Mouse (Mus musculus): ENCODE data around the gene Rassf10. TPM values are rescaled to one million over a fixed set of nuclear protein-coding genes. Genes with fewer than 3 reads are reported as not detected.

The Rassf10 gene
- total and polyA plus RNA-seq, 2 experiments, result under 0.01 to 0.05 TPM

- Histone ChIP-seq H3K27me3 (ENCODE audit: control insufficient read depth, insufficient read depth, low read length) (peaks cover 16% of the 10 kb centered on the region), H3K4me3 (ENCODE audit: insufficient read depth, low read depth, low read length) (peak overlapping the region; percentile 58; the same call in 1 of the 2 replicates), H3K9ac (ENCODE audit: low read depth, low read length) (no peak overlapping the region), H3K27ac (replicated peaks; ENCODE audit: insufficient read depth, low read depth, low read length) (no peak overlapping the region), H3K36me3 (ENCODE audit: control insufficient read depth, insufficient read depth, low read length) (no peaks in the 10 kb centered on the region), H3K4me1 (ENCODE audit: control insufficient read depth, insufficient read depth, low read length) (peaks cover 2% of the 10 kb centered on the region; the same call in 1 of the 2 replicates), H3K79me2 (ENCODE audit: control insufficient read depth, insufficient read depth, low read length) (no peaks in the 10 kb centered on the region)
- WGBS, result 10% methylated on average over 39 of the region's 40 CpGs
- no peak for DNase-seq (ENCODE audit: extremely low read depth, low read depth, low spot score)
- no peak for TF ChIP-seq POLR2A (IDR thresholded peaks at IDR 0.05; ENCODE audit: extremely low read depth, insufficient read depth, low read length)
- TF ChIP-seq CTCF (IDR thresholded peaks at IDR 0.05; ENCODE audit: low read depth, low read length), result 0 out of 2 replicates have a peak, but pooled peaks have one; percentile 12
Observed at GRCm38 (mm10) chr7:112955103-112955827, 1.5 kb downstream of the Rassf10 start.

- no peak for TF ChIP-seq POLR2A (IDR thresholded peaks at IDR 0.05; ENCODE audit: extremely low read depth, insufficient read depth, low read length)
- no peak for TF ChIP-seq CTCF (IDR thresholded peaks at IDR 0.05; ENCODE audit: low read depth, low read length)
- DNase-seq (ENCODE audit: extremely low read depth, low read depth, low spot score), result no peak
- H3K9ac ChIP-seq (ENCODE audit: low read depth, low read length), result no peak overlapping the region
- 50% methylated on average over 3 of the region's 3 CpGs for WGBS
- H3K27ac ChIP-seq (replicated peaks; ENCODE audit: insufficient read depth, low read depth, low read length), result no peak overlapping the region
- H3K4me3 ChIP-seq (ENCODE audit: insufficient read depth, low read depth, low read length), result no peak overlapping the region
- H3K4me1 ChIP-seq (ENCODE audit: control insufficient read depth, insufficient read depth, low read length), result peaks cover 2% of the 10 kb centered on the region; the same call in 1 of the 2 replicates
- no peaks in the 10 kb centered on the region for H3K36me3 ChIP-seq (ENCODE audit: control insufficient read depth, insufficient read depth, low read length)
- H3K79me2 ChIP-seq (ENCODE audit: control insufficient read depth, insufficient read depth, low read length), result no peaks in the 10 kb centered on the region
- peaks cover 16% of the 10 kb centered on the region for H3K27me3 ChIP-seq (ENCODE audit: control insufficient read depth, insufficient read depth, low read length)
Observed at GRCm38 (mm10) chr7:112955955-112956354, 2.2 kb downstream of the Rassf10 start.

GRCm38 (mm10) chr7:112956961-112957360 lies 3.2 kb downstream of the Rassf10 start:
- 41% methylated on average over 7 of the region's 7 CpGs for WGBS
- no peaks in the 10 kb centered on the region for H3K79me2 ChIP-seq (ENCODE audit: control insufficient read depth, insufficient read depth, low read length)
- H3K27me3 ChIP-seq (ENCODE audit: control insufficient read depth, insufficient read depth, low read length), result peaks cover 16% of the 10 kb centered on the region
- peaks cover 2% of the 10 kb centered on the region; the same call in 1 of the 2 replicates for H3K4me1 ChIP-seq (ENCODE audit: control insufficient read depth, insufficient read depth, low read length)
- H3K4me3 ChIP-seq (ENCODE audit: insufficient read depth, low read depth, low read length), result no peak overlapping the region
- no peaks in the 10 kb centered on the region for H3K36me3 ChIP-seq (ENCODE audit: control insufficient read depth, insufficient read depth, low read length)
- TF ChIP-seq POLR2A (IDR thresholded peaks at IDR 0.05; ENCODE audit: extremely low read depth, insufficient read depth, low read length) (no peak), CTCF (IDR thresholded peaks at IDR 0.05; ENCODE audit: low read depth, low read length) (no peak)
- DNase-seq (ENCODE audit: extremely low read depth, low read depth, low spot score), result no peak
- H3K27ac ChIP-seq (replicated peaks; ENCODE audit: insufficient read depth, low read depth, low read length), result no peak overlapping the region
- H3K9ac ChIP-seq (ENCODE audit: low read depth, low read length), result no peak overlapping the region

GRCm38 (mm10) chr7:112957630-112958029 lies 3.9 kb downstream of the Rassf10 start:
- no peak overlapping the region for H3K9ac ChIP-seq (ENCODE audit: low read depth, low read length)
- H3K27me3 ChIP-seq (ENCODE audit: control insufficient read depth, insufficient read depth, low read length), result peaks cover 16% of the 10 kb centered on the region
- 45% methylated on average over 6 of the region's 6 CpGs for WGBS
- no peak overlapping the region for H3K27ac ChIP-seq (replicated peaks; ENCODE audit: insufficient read depth, low read depth, low read length)
- peaks cover 2% of the 10 kb centered on the region; the same call in 1 of the 2 replicates for H3K4me1 ChIP-seq (ENCODE audit: control insufficient read depth, insufficient read depth, low read length)
- no peaks in the 10 kb centered on the region for H3K79me2 ChIP-seq (ENCODE audit: control insufficient read depth, insufficient read depth, low read length)
- H3K36me3 ChIP-seq (ENCODE audit: control insufficient read depth, insufficient read depth, low read length), result no peaks in the 10 kb centered on the region
- no peak overlapping the region for H3K4me3 ChIP-seq (ENCODE audit: insufficient read depth, low read depth, low read length)
- TF ChIP-seq POLR2A (IDR thresholded peaks at IDR 0.05; ENCODE audit: extremely low read depth, insufficient read depth, low read length) (no peak), CTCF (IDR thresholded peaks at IDR 0.05; ENCODE audit: low read depth, low read length) (no peak)
- no peak for DNase-seq (ENCODE audit: extremely low read depth, low read depth, low spot score)

GRCm38 (mm10) chr7:112966382-112966781 lies 12.6 kb downstream of the Rassf10 start:
- H3K4me3 ChIP-seq (ENCODE audit: insufficient read depth, low read depth, low read length), result no peak overlapping the region
- H3K9ac ChIP-seq (ENCODE audit: low read depth, low read length), result no peak overlapping the region
- 32% methylated on average over 6 of the region's 6 CpGs for WGBS
- no peaks in the 10 kb centered on the region for H3K36me3 ChIP-seq (ENCODE audit: control insufficient read depth, insufficient read depth, low read length)
- no peak overlapping the region for H3K27ac ChIP-seq (replicated peaks; ENCODE audit: insufficient read depth, low read depth, low read length)
- no peaks in the 10 kb centered on the region for H3K4me1 ChIP-seq (ENCODE audit: control insufficient read depth, insufficient read depth, low read length)
- TF ChIP-seq CTCF (IDR thresholded peaks at IDR 0.05; ENCODE audit: low read depth, low read length), result no peak
- TF ChIP-seq POLR2A (IDR thresholded peaks at IDR 0.05; ENCODE audit: extremely low read depth, insufficient read depth, low read length), result no peak
- no peaks in the 10 kb centered on the region for H3K27me3 ChIP-seq (ENCODE audit: control insufficient read depth, insufficient read depth, low read length)
- DNase-seq (ENCODE audit: extremely low read depth, low read depth, low spot score), result no peak
- H3K79me2 ChIP-seq (ENCODE audit: control insufficient read depth, insufficient read depth, low read length), result no peaks in the 10 kb centered on the region

- Histone ChIP-seq H3K4me1 (ENCODE audit: control insufficient read depth, insufficient read depth, low read length) (no peaks in the 10 kb centered on the region), H3K27ac (replicated peaks; ENCODE audit: insufficient read depth, low read depth, low read length) (no peak overlapping the region), H3K4me3 (ENCODE audit: insufficient read depth, low read depth, low read length) (no peak overlapping the region), H3K27me3 (ENCODE audit: control insufficient read depth, insufficient read depth, low read length) (no peaks in the 10 kb centered on the region), H3K36me3 (ENCODE audit: control insufficient read depth, insufficient read depth, low read length) (no peaks in the 10 kb centered on the region), H3K9ac (ENCODE audit: low read depth, low read length) (no peak overlapping the region), H3K79me2 (ENCODE audit: control insufficient read depth, insufficient read depth, low read length) (no peaks in the 10 kb centered on the region)
- DNase-seq (ENCODE audit: extremely low read depth, low read depth, low spot score), result no peak
- no peak for TF ChIP-seq POLR2A (IDR thresholded peaks at IDR 0.05; ENCODE audit: extremely low read depth, insufficient read depth, low read length)
- TF ChIP-seq CTCF (IDR thresholded peaks at IDR 0.05; ENCODE audit: low read depth, low read length), result no peak
- WGBS, result 19% methylated on average over 3 of the region's 3 CpGs
Observed at GRCm38 (mm10) chr7:112966786-112967185, 13.0 kb downstream of the Rassf10 start.
